ENCODE assay signal across 8 mouse cellular contexts in the genomic region with DNA sequence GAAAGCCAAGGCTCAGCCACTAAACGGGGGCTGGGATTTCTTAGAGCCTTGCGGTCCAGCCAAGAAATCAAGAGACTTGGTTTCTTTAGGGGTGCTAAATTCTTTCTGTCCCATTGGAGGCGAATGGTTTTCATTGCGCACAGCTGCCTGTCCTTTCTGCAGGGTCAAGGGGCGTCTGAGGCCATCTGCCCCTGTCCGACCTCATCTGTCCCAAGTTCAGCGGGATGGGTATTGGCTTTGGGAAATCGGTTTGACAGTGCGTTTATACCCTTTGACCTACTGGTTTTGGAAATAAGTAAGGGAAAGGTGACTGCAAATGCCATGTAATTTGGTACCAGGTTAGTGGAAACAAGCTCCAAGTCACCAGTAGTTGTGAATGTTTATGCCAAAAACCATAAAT. TPM values are rescaled to one million over a fixed set of nuclear protein-coding genes. Genes with fewer than 3 reads are reported as not detected.
DNase-seq lines count a peak whose midpoint lies in the region; ATAC-seq and TF ChIP-seq lines count a peak whose summit lies in the region.

No protein-coding gene starts in this region.

- no peaks in the 10 kb centered on the region for H3K27me3 ChIP-seq in cerebellum, adult 2 months (ENCODE audit: control insufficient read depth, insufficient read depth, low read length)
- no peaks in the 10 kb centered on the region for H3K27me3 ChIP-seq in spleen, adult 2 months (ENCODE audit: control insufficient read depth, insufficient read depth, low read length)
- H3K27me3 ChIP-seq in limb, embryonic 15.5 days, result no peaks in the 10 kb centered on the region

- no peak for TF ChIP-seq POLR2A in cerebellum, adult 2 months (IDR thresholded peaks at IDR 0.05; ENCODE audit: borderline replicate concordance, insufficient read depth, low read length)
- no peak for TF ChIP-seq POLR2A in spleen, adult 2 months (IDR thresholded peaks at IDR 0.05; ENCODE audit: low read depth, low read length)

- H3K9me3 ChIP-seq in limb, embryonic 15.5 days, result no peaks in the 10 kb centered on the region

- no peaks in the 10 kb centered on the region for H3K4me1 ChIP-seq in cerebellum, adult 2 months (ENCODE audit: control insufficient read depth, insufficient read depth, low read length)
- H3K4me1 ChIP-seq in spleen, adult 2 months (ENCODE audit: control insufficient read depth, insufficient read depth, insufficient read length), result peaks cover 2% of the 10 kb centered on the region; the same call in 1 of the 2 replicates
- H3K4me1 ChIP-seq in limb, embryonic 15.5 days, result peaks cover 13% of the 10 kb centered on the region

- ATAC-seq in limb, embryonic 15.5 days (ENCODE audit: insufficient number of reproducible peaks, low FRiP score, low TSS enrichment, low read depth), result no peak

- TF ChIP-seq CTCF in cerebellum, adult 2 months (IDR thresholded peaks at IDR 0.05; ENCODE audit: borderline replicate concordance, insufficient read depth, low read depth, low read length), result no peak
- no peak for TF ChIP-seq CTCF in spleen, adult 2 months (IDR thresholded peaks at IDR 0.05; ENCODE audit: extremely low read depth, insufficient read depth, insufficient read length, insufficient replicate concordance)

- peak overlapping the region; percentile 69 for H3K4me2 ChIP-seq in limb, embryonic 15.5 days

- DNase-seq in cerebellum, adult 2 months, result no peak
- no peak for DNase-seq in cerebellum, postnatal 36 days
- no peak for DNase-seq in spleen, adult 2 months (ENCODE audit: low read depth in 1 of 2, low spot score in 2 of 2)
- DNase-seq in spleen, adult 12 weeks (ENCODE audit: low spot score), result no peak
- no peak for DNase-seq in c-Kit-positive CD71-positive TER-119-positive erythroid progenitor cells, embryonic 14.5 days (ENCODE audit: low spot score)
- no peak for DNase-seq in gastrocnemius, adult 8-10 months (ENCODE audit: low spot score in 2 of 2)
- DNase-seq in ovary, adult 18-20 months (ENCODE audit: low spot score), result no peak

- peak overlapping the region; percentile 67 for H3K27ac ChIP-seq in cerebellum, adult 2 months (ENCODE audit: insufficient read depth, low read length)
- H3K27ac ChIP-seq in spleen, adult 2 months (ENCODE audit: insufficient read depth, low read length), result peak overlapping the region; percentile 85; the same call in 1 of the 2 replicates
- peak overlapping the region; percentile 73 for H3K27ac ChIP-seq in limb, embryonic 15.5 days

- H3K36me3 ChIP-seq in spleen, adult 2 months (ENCODE audit: control insufficient read depth, insufficient read depth, low read length), result peaks cover 8% of the 10 kb centered on the region
- peaks cover 24% of the 10 kb centered on the region for H3K36me3 ChIP-seq in limb, embryonic 15.5 days

- H3K4me3 ChIP-seq in cerebellum, adult 2 months (replicated peaks; ENCODE audit: insufficient read depth, low read depth, low read length), result peak overlapping the region; percentile 78
- H3K4me3 ChIP-seq in spleen, adult 2 months (ENCODE audit: extremely low read depth, insufficient read depth, insufficient read length), result peak overlapping the region; percentile 96
- peak overlapping the region; percentile 56 for H3K4me3 ChIP-seq in limb, embryonic 15.5 days

- WGBS in cerebellum, adult 2 months, result 3% methylated on average over 9 of the region's 9 CpGs
- 4% methylated on average over 9 of the region's 9 CpGs for WGBS in spleen, adult 2 months
- WGBS in limb, embryonic 15.5 days, result 3% methylated on average over 9 of the region's 9 CpGs

- H3K9ac ChIP-seq in limb, embryonic 15.5 days, result peak overlapping the region; percentile 29

RNA-seq across cellular contexts. Expression of a gene that starts 0.6 kb away (rescaled TPM):
- polyA plus RNA-seq in cerebellum, adult 2 months (2012; rRNA removed), result 6.9 and 7.4 TPM in 2 replicates
- 2.4 and 2.9 TPM in 2 replicates for polyA plus RNA-seq in spleen, adult 2 months (2012; rRNA removed)
- polyA plus RNA-seq in limb, embryonic 15.5 days (2015; fragmentation: Nextera tagmentation; extraction: Ambion mirVana), result 8.8 and 10.1 TPM in 2 replicates
- 1 to 10 TPM; 2.0 to 4.6 (median 4.4) TPM for total RNA-seq in gastrocnemius, adult 8-10 months (2022)

RNA-seq across cellular contexts. Expression of a gene that starts 32.3 kb away (rescaled TPM):
- polyA plus RNA-seq in cerebellum, adult 2 months (2012; rRNA removed), result not detected in 2 replicates
- polyA plus RNA-seq in spleen, adult 2 months (2012; rRNA removed), result 0.29 TPM in 1 of 2 replicates, not detected in the other
- 1.4 and 2.1 TPM in 2 replicates for polyA plus RNA-seq in limb, embryonic 15.5 days (2015; fragmentation: Nextera tagmentation; extraction: Ambion mirVana)
- under 1 TPM in 1 of 4 experiments, not detected in 3; 0.47 TPM for total RNA-seq in gastrocnemius, adult 8-10 months (2022)

RNA-seq across cellular contexts. Expression of a gene that starts 39.3 kb away (rescaled TPM):
- 3.3 and 3.6 TPM in 2 replicates for polyA plus RNA-seq in cerebellum, adult 2 months (2012; rRNA removed)
- polyA plus RNA-seq in spleen, adult 2 months (2012; rRNA removed), result 13.1 and 17.2 TPM in 2 replicates
- 25.9 and 44.8 TPM in 2 replicates for polyA plus RNA-seq in limb, embryonic 15.5 days (2015; fragmentation: Nextera tagmentation; extraction: Ambion mirVana)
- total RNA-seq in gastrocnemius, adult 8-10 months (2022), result 1 to 10 TPM; 3.7 to 9.5 (median 5.0) TPM

RNA-seq across cellular contexts. Expression of a gene that starts 49.9 kb away (rescaled TPM):
- polyA plus RNA-seq in cerebellum, adult 2 months (2012; rRNA removed), result 53.9 and 54.7 TPM in 2 replicates
- 35.7 and 37.5 TPM in 2 replicates for polyA plus RNA-seq in spleen, adult 2 months (2012; rRNA removed)
- polyA plus RNA-seq in limb, embryonic 15.5 days (2015; fragmentation: Nextera tagmentation; extraction: Ambion mirVana), result 83.0 and 92.9 TPM in 2 replicates
- total RNA-seq in gastrocnemius, adult 8-10 months (2022), result 10 to 100 TPM; 36.1 to 46.5 (median 41.2) TPM

RNA-seq across cellular contexts. Expression of a gene that starts 57.4 kb away (rescaled TPM):
- polyA plus RNA-seq in cerebellum, adult 2 months (2012; rRNA removed), result 59.8 and 67.8 TPM in 2 replicates
- polyA plus RNA-seq in spleen, adult 2 months (2012; rRNA removed), result 1.4 and 1.9 TPM in 2 replicates
- 1.0 and 1.2 TPM in 2 replicates for polyA plus RNA-seq in limb, embryonic 15.5 days (2015; fragmentation: Nextera tagmentation; extraction: Ambion mirVana)
- total RNA-seq in gastrocnemius, adult 8-10 months (2022), result 1 to 10 TPM in 2 of 4 experiments, under 1 TPM in 2; 0.21 to 1.2 (median 0.68) TPM
